Mouse (Mus musculus): ENCODE data around the gene Sst. TPM values are rescaled to one million over a fixed set of nuclear protein-coding genes. Genes with fewer than 3 reads are reported as not detected.

The Sst gene
- total and polyA plus RNA-seq, 2 experiments from 2014 or later, result 230 to 516 TPM

DNA sequence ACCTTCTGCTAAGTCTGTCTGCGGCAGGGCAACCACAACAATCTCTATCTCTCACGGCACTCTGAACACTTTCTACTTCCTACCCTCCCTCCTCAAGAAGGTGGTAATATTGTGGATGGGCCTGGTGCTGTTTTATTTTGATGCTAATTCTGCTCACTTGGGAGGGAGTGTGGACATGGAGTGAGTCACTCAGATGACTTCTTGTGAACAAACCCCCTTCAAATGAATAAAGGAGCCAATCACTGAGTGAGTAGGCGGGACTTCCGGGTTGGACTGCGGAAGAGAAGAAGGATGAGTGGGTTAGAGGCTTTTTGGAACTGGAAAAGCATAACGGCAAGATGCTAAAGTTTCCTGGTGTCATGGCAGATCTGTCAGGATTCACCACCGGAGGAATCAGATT, 10.7 kb upstream of the Sst start:
- Histone ChIP-seq H3K36me3 (ENCODE audit: insufficient read depth) (no peaks in the 10 kb centered on the region), H3K4me3 (ENCODE audit: low read depth, low read length) (no peak overlapping the region), H3K27me3 (ENCODE audit: insufficient read depth, low read length) (0 out of 2 replicates have a peak, but pooled peaks cover 4% of the 10 kb centered on the region), H3K9me3 (ENCODE audit: low read length) (no peaks in the 10 kb centered on the region), H3K27ac (ENCODE audit: low read depth, low read length) (no peak overlapping the region), H3K9ac (no peak overlapping the region), H3K4me2 (ENCODE audit: low read depth) (no peak overlapping the region), H3K4me1 (ENCODE audit: insufficient read depth) (no peaks in the 10 kb centered on the region; the same call in 1 of the 2 replicates)
- TF ChIP-seq CTCF (IDR thresholded peaks at IDR 0.05; ENCODE audit: low read depth), result no peak
- DNase-seq (no peak), ATAC-seq (no peak)
- 88% methylated on average over 7 of the region's 7 CpGs for WGBS

- DNase-seq (peak; percentile 75), ATAC-seq (no peak)
- 0 out of 2 replicates have a peak, but pooled peaks cover 4% of the 10 kb centered on the region for H3K27me3 ChIP-seq (ENCODE audit: insufficient read depth, low read length)
- no peak overlapping the region for H3K4me3 ChIP-seq (ENCODE audit: low read depth, low read length)
- 71% methylated on average over 4 of the region's 4 CpGs for WGBS
- H3K27ac ChIP-seq (ENCODE audit: low read depth, low read length), result no peak overlapping the region
- H3K9ac ChIP-seq, result no peak overlapping the region
- H3K36me3 ChIP-seq (ENCODE audit: insufficient read depth), result no peaks in the 10 kb centered on the region
- no peak overlapping the region for H3K4me2 ChIP-seq (ENCODE audit: low read depth)
- no peaks in the 10 kb centered on the region for H3K9me3 ChIP-seq (ENCODE audit: low read length)
- no peak for TF ChIP-seq CTCF (IDR thresholded peaks at IDR 0.05; ENCODE audit: low read depth)
- H3K4me1 ChIP-seq (ENCODE audit: insufficient read depth), result no peaks in the 10 kb centered on the region; the same call in 1 of the 2 replicates
These were observed 9.3 kb upstream of the Sst start for GRCm38 (mm10) chr16:23900061-23900460.

- ATAC-seq, result peak; percentile 83
- peak; percentile 90 for DNase-seq
- no peaks in the 10 kb centered on the region; the same call in 1 of the 2 replicates for H3K4me1 ChIP-seq (ENCODE audit: insufficient read depth)
- H3K27me3 ChIP-seq (ENCODE audit: insufficient read depth, low read length), result 0 out of 2 replicates have a peak, but pooled peaks cover 4% of the 10 kb centered on the region
- H3K27ac ChIP-seq (ENCODE audit: low read depth, low read length), result no peak overlapping the region
- peak overlapping the region; percentile 50 for H3K4me2 ChIP-seq (ENCODE audit: low read depth)
- TF ChIP-seq CTCF (IDR thresholded peaks at IDR 0.05; ENCODE audit: low read depth), result peak; percentile 90
- H3K9me3 ChIP-seq (ENCODE audit: low read length), result no peaks in the 10 kb centered on the region
- WGBS, result 9% methylated on average over 12 of the region's 12 CpGs
- H3K36me3 ChIP-seq (ENCODE audit: insufficient read depth), result no peaks in the 10 kb centered on the region
- peak overlapping the region; percentile 25; the same call in 1 of the 2 replicates for H3K4me3 ChIP-seq (ENCODE audit: low read depth, low read length)
- H3K9ac ChIP-seq, result no peak overlapping the region
These were observed 8.1 kb upstream of the Sst start for GRCm38 (mm10) chr16:23898840-23899239.

GRCm38 (mm10) chr16:23897984-23898586, 7.3 kb upstream of the Sst start:
- Histone ChIP-seq H3K4me3 (ENCODE audit: low read depth, low read length) (peak overlapping the region; percentile 25), H3K27me3 (ENCODE audit: insufficient read depth, low read length) (0 out of 2 replicates have a peak, but pooled peaks cover 4% of the 10 kb centered on the region), H3K36me3 (ENCODE audit: insufficient read depth) (no peaks in the 10 kb centered on the region), H3K4me1 (ENCODE audit: insufficient read depth) (no peaks in the 10 kb centered on the region; the same call in 1 of the 2 replicates), H3K4me2 (ENCODE audit: low read depth) (peak overlapping the region; percentile 50), H3K27ac (ENCODE audit: low read depth, low read length) (no peak overlapping the region), H3K9ac (peak overlapping the region; percentile 43), H3K9me3 (ENCODE audit: low read length) (no peaks in the 10 kb centered on the region)
- ATAC-seq (peak; percentile 94), DNase-seq (peak; percentile 88)
- WGBS, result 6% methylated on average over 15 of the region's 15 CpGs
- peak; percentile 86 for TF ChIP-seq CTCF (IDR thresholded peaks at IDR 0.05; ENCODE audit: low read depth)

DNA sequence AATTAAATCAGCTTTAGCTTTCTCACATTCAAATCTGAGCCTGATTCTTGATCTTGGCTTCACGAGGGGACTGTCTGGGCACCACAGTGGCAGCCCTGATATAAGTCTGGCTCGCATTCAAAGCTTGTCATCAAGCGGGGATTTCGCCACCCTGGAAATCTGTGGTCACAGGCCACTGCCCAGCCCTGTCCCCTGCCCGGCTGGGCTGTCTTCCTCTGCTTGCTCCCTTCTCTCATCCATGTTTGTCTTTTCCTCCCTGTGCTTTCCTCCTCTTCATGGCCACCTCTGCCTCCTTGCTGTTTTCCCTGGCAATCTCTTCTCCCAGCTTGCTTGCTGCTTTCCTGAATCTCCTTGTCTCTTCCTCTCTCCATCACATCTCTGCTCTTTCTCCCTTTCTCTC, 6.7 kb upstream of the Sst start:
- H3K27me3 ChIP-seq (ENCODE audit: insufficient read depth, low read length), result 0 out of 2 replicates have a peak, but pooled peaks cover 4% of the 10 kb centered on the region
- H3K9me3 ChIP-seq (ENCODE audit: low read length), result no peaks in the 10 kb centered on the region
- no peak for ATAC-seq
- no peaks in the 10 kb centered on the region; the same call in 1 of the 2 replicates for H3K4me1 ChIP-seq (ENCODE audit: insufficient read depth)
- H3K4me2 ChIP-seq (ENCODE audit: low read depth), result peak overlapping the region; percentile 50; the same call in 1 of the 2 replicates
- no peak overlapping the region for H3K4me3 ChIP-seq (ENCODE audit: low read depth, low read length)
- H3K27ac ChIP-seq (ENCODE audit: low read depth, low read length), result no peak overlapping the region
- TF ChIP-seq CTCF (IDR thresholded peaks at IDR 0.05; ENCODE audit: low read depth), result no peak
- no peaks in the 10 kb centered on the region for H3K36me3 ChIP-seq (ENCODE audit: insufficient read depth)
- no peak for DNase-seq
- 48% methylated on average over 5 of the region's 5 CpGs for WGBS
- peak overlapping the region; percentile 43 for H3K9ac ChIP-seq

DNA sequence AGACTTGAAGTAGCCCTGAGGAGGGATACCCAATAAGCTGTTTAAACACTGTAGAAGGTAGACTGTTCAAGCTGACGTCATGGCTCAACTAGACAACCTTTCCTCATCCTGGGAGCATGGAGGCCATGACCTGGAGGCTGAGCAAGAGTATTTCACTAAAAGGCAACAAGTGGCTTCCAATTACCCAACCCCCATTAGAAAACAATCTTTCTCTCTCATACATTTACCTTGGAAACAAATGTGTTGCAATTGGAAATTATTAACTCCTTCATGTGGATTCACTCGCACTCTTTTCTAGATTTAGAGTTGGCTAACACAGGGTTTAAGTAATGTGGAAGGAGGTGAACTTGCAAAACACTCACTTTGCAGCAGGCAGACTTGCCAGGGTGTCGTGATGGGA, 4.4 kb upstream of the Sst start:
- H3K4me3 ChIP-seq (ENCODE audit: low read depth, low read length), result no peak overlapping the region
- H3K9me3 ChIP-seq (ENCODE audit: low read length), result no peaks in the 10 kb centered on the region
- peaks cover 25% of the 10 kb centered on the region for H3K27me3 ChIP-seq (ENCODE audit: insufficient read depth, low read length)
- no peak overlapping the region for H3K9ac ChIP-seq
- no peaks in the 10 kb centered on the region for H3K36me3 ChIP-seq (ENCODE audit: insufficient read depth)
- no peak overlapping the region for H3K27ac ChIP-seq (ENCODE audit: low read depth, low read length)
- no peaks in the 10 kb centered on the region; the same call in 1 of the 2 replicates for H3K4me1 ChIP-seq (ENCODE audit: insufficient read depth)
- DNase-seq, result no peak
- 86% methylated on average over 3 of the region's 3 CpGs for WGBS
- no peak for ATAC-seq
- no peak overlapping the region for H3K4me2 ChIP-seq (ENCODE audit: low read depth)
- no peak for TF ChIP-seq CTCF (IDR thresholded peaks at IDR 0.05; ENCODE audit: low read depth)

DNA sequence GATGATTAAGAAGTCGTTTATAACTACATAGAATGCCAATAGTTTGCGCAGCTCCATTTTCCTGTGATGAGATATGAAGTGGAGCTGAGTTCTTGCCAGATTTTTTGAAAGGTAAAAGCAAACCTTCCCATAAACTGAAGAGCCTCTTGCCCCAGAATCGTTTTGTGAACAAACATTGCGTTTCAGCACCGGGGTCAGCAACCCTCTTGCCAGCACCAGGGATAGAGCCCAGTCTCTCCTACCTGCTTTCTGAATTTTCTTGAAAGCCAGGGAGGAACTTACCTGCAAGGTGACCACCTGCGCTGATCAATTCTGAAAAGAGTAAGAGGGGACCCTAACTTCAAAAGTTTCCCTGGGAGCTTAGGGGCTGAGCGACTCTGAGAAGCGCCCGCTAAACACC, 607 bp downstream of the Sst start:
- H3K9ac ChIP-seq, result no peak overlapping the region
- no peak overlapping the region for H3K27ac ChIP-seq (ENCODE audit: low read depth, low read length)
- no peaks in the 10 kb centered on the region for H3K9me3 ChIP-seq (ENCODE audit: low read length)
- H3K4me1 ChIP-seq (ENCODE audit: insufficient read depth), result no peaks in the 10 kb centered on the region
- ATAC-seq, result no peak
- H3K27me3 ChIP-seq (ENCODE audit: insufficient read depth, low read length), result peaks cover 34% of the 10 kb centered on the region
- H3K4me2 ChIP-seq (ENCODE audit: low read depth), result peak overlapping the region; percentile 46
- TF ChIP-seq CTCF (IDR thresholded peaks at IDR 0.05; ENCODE audit: low read depth), result no peak
- H3K36me3 ChIP-seq (ENCODE audit: insufficient read depth), result no peaks in the 10 kb centered on the region
- H3K4me3 ChIP-seq (ENCODE audit: low read depth, low read length), result peak overlapping the region; percentile 27
- whole genome bisulfite sequencing, result 6% methylated on average over 9 of the region's 9 CpGs
- no peak for DNase-seq
